Mouse (Mus musculus): ENCODE data around the gene Dnah7a.

Dnah7a gene

GRCm38 (mm10) chr1:53388762-53389161, 317.8 kb downstream of the Dnah7a start:
- in situ Hi-C loops (cut with MboI, MseI), result no loop called here

DNA sequence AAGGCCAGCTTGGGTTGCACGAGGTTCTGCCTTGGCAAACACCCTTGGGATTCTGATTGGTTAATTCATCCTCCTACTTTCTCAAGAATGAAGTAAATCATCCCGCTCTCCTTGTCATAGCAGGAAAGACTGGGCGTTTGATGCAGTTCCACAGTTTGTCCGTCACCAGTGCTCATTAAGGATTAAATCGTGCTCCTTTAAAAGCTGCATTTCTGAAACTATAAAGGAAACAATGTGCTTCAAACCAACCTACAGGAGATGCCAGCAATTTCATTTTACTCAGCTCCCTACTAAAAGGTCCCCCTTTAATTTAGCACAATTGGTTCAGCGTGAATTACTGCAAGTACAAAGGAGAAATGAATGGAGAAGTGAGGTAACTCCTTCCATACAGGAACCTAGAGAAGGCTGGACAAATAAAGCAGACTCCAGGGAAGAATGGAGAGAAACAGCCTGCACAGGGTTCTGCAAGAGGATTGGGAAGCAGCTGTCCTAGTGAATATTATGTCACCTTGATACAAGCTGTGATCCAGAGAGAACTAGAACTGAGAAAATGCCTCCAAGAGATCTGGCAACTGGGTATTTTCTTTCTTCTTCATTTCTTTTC, 322.4 kb downstream of the Dnah7a start:
- in situ Hi-C loops (cut with MboI, MseI), result no loop called here

DNA sequence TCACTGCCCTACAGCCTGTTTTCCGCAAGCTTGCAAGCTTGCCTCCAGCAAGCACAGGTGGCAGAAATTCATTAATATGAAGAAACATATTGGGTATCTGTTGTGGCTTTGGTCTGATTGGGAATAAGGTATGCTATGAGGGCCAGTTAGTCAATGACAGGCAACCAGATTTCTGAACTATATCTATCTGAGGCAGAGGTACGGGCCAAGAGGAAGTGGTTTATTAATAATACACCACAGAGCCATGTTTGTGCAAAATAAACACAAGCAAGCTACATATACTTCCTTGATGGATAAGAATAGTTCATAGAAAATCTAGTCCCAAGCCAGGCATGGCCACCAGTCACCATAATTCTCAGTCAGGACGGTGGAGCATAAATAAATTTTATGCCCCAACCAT, 328.9 kb downstream of the Dnah7a start:
- in situ Hi-C loops (cut with MboI, MseI), result loop anchor here (10.0 kb wide), 1 partner anchor 283 kb away; no protein-coding TSS in a partner anchor

GRCm38 (mm10) chr1:53375965-53376364, 330.6 kb downstream of the Dnah7a start:
- in situ Hi-C loops (cut with MboI, MseI), result loop anchor here (10.0 kb wide), 1 partner anchor 281 kb away; no protein-coding TSS in a partner anchor

GRCm38 (mm10) chr1:53358988-53359387, 347.6 kb downstream of the Dnah7a start:
- in situ Hi-C loops (cut with MboI, MseI), result loop anchor here (10.0 kb wide), 1 partner anchor 404 kb away; no protein-coding TSS in a partner anchor

GRCm38 (mm10) chr1:53352327-53353261, 354.0 kb downstream of the Dnah7a start, which contains the start of the genes Asdurf, Gm28551 and Asnsd1:
Asdurf (minus strand) TSS chr1:53352619.
Gm28551 (minus strand) TSS chr1:53352667.
Asnsd1 (minus strand) TSS chr1:53352752.
- in situ Hi-C loops (cut with MboI, MseI), result loop anchor here (5.0 to 10.0 kb wide), 2 partner anchors 55 to 398 kb away; partner anchors contain the start of genes Gm28778, Ormdl1 and Pms1

Measured in regulatory T cell (primary cell).